Mouse (Mus musculus) forebrain, embryonic 15.5 days (tissue): ENCODE data around the gene Akp3. TPM values are rescaled to one million over a fixed set of nuclear protein-coding genes. Genes with fewer than 3 reads are reported as not detected.

Experiments used
- ATAC-seq: fragments of 200-750 bp; cut with Nextera tagmentation; replicated peaks from 2 replicates; pipeline ENCODE4 v1.8.0; 2017; ENCODE audit warnings: mild to moderate bottlenecking, moderate TSS enrichment, moderate library complexity
- H3K27ac ChIP-seq: fragments of 300-500 bp; sonication (generic); replicated peaks from 2 replicates; pipeline ENCODE4 v1.5.1; 2015; ENCODE audit warnings: mild to moderate bottlenecking, inconsistent platforms
- H3K27me3 ChIP-seq: fragments of 300-500 bp; sonication (generic); 2 replicates; pipeline ENCODE4 v1.6.1; 2015; ENCODE audit warnings: inconsistent platforms
- H3K36me3 ChIP-seq: fragments of 300-500 bp; sonication (generic); 2 replicates; pipeline ENCODE4 v1.6.1; 2015; ENCODE audit warnings: mild to moderate bottlenecking, inconsistent platforms
- H3K4me1 ChIP-seq: fragments of 300-500 bp; sonication (generic); 2 replicates; pipeline ENCODE4 v1.6.1; 2015; ENCODE audit warnings: inconsistent platforms
- H3K4me2 ChIP-seq: fragments of 300-500 bp; sonication (generic); replicated peaks from 2 replicates; pipeline ENCODE4 v1.6.1; 2015; ENCODE audit warnings: mild to moderate bottlenecking, inconsistent platforms
- H3K4me3 ChIP-seq: fragments of 300-500 bp; sonication (generic); 2 replicates; pipeline ENCODE4 v1.5.1; 2015; ENCODE audit warnings: mild to moderate bottlenecking, inconsistent platforms
- H3K9ac ChIP-seq: fragments of 300-500 bp; sonication (generic); replicated peaks from 2 replicates; pipeline ENCODE4 v1.6.1; 2015; ENCODE audit warnings: mild to moderate bottlenecking, inconsistent platforms
- H3K9me3 ChIP-seq: fragments of 300-500 bp; sonication (generic); 2 replicates; pipeline ENCODE4 v1.6.1; 2016; ENCODE audit warnings: inconsistent platforms
- WGBS: fragments of 180-500 bp; shearing (Covaris S2); methylation state at CpG from one replicate; pipeline ENCODE4 v1.1.7; 2015; ENCODE audit warnings: mixed read lengths; 5-methylcytosine and 5-hydroxymethylcytosine counted together
- polyA plus RNA-seq: library from polyadenylated mRNA; unstranded; fragments of >200 nt; fragmentation: Nextera tagmentation; extraction: Ambion mirVana; gene quantifications from 2 replicates; pipeline ENCODE4 v1.2.1, GENCODE M21; 2015

Akp3 gene
- polyA plus RNA-seq, 1 experiment from 2014 or later = not detected

DNA sequence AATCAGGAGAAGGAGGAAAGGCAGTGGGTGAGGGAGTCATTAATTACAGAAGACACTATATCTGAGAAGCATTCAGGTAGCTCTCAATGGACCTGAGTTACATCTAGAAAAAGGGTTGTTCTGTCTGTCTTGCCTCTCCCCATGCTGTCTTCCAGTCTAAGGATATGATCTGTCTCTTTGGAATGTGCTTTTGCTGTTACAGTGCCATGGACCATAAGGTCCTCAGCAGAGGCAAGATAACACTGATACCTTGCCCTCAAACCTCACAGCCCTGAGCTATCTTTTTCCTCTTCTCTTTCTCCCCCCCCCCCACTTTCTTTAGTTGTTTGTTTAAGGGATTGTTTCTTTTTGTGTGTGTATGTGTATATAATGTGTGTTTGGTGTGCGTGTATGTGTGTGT lies 10.0 kb upstream of the Akp3 start:
- Histone ChIP-seq H3K4me3 (no peak overlapping the region), H3K9me3 (no peaks in the 10 kb centered on the region), H3K9ac (no peak overlapping the region), H3K4me1 (no peaks in the 10 kb centered on the region), H3K4me2 (no peak overlapping the region), H3K27me3 (no peaks in the 10 kb centered on the region), H3K27ac (no peak overlapping the region), H3K36me3 (no peaks in the 10 kb centered on the region)
- no peak for ATAC-seq
- WGBS = 79% methylated on average over 1 of the region's 1 CpGs

- H3K9ac ChIP-seq = no peak overlapping the region
- peak overlapping the region; percentile 33 for H3K4me2 ChIP-seq
- ATAC-seq = 0 out of 2 replicates have a peak, but pooled peaks have one; percentile 13
- H3K27ac ChIP-seq = no peak overlapping the region
- peak overlapping the region; percentile 21 for H3K4me3 ChIP-seq
- H3K27me3 ChIP-seq = peaks cover 22% of the 10 kb centered on the region; the same call in 1 of the 2 replicates
- no peaks in the 10 kb centered on the region for H3K9me3 ChIP-seq
- H3K4me1 ChIP-seq = peaks cover 4% of the 10 kb centered on the region; the same call in 1 of the 2 replicates
- 6% methylated on average over 43 of the region's 43 CpGs for WGBS
- H3K36me3 ChIP-seq = no peaks in the 10 kb centered on the region
Observed at GRCm38 (mm10) chr1:87127206-87128030, 2.6 kb downstream of the Akp3 start.

DNA sequence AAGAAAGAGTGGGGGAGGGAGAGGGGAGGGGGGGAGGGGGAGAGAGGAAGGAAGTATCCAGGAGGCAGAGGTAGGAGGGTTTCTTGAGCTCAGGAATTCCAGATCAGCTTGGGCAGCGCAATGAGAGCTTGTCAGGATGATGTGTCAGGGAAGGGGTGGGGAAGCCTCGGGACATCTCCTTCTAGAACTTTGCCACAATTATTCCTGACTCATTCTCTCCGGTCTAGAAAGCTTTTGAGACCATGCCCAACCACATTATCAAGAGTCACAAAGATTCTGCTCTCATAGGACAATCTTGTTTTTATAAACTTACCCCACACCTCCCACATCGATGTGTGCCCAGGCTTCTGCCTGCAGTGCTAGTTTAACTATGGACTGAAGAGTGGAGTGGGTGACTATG lies 7.0 kb downstream of the Akp3 start:
- Histone ChIP-seq H3K9me3 (no peaks in the 10 kb centered on the region), H3K36me3 (no peaks in the 10 kb centered on the region), H3K4me3 (no peak overlapping the region), H3K27ac (no peak overlapping the region), H3K4me2 (no peak overlapping the region), H3K27me3 (peaks cover 16% of the 10 kb centered on the region; the same call in 1 of the 2 replicates), H3K4me1 (peaks cover 4% of the 10 kb centered on the region; the same call in 1 of the 2 replicates), H3K9ac (no peak overlapping the region)
- 88% methylated on average over 4 of the region's 4 CpGs for WGBS
- ATAC-seq = no peak

GRCm38 (mm10) chr1:87141550-87141949 lies 16.8 kb downstream of the Akp3 start:
- H3K27ac ChIP-seq = no peak overlapping the region
- H3K9me3 ChIP-seq = no peaks in the 10 kb centered on the region
- no peak overlapping the region for H3K4me2 ChIP-seq
- peaks cover 7% of the 10 kb centered on the region; the same call in 1 of the 2 replicates for H3K4me1 ChIP-seq
- H3K36me3 ChIP-seq = no peaks in the 10 kb centered on the region
- no peak overlapping the region for H3K4me3 ChIP-seq
- no peak overlapping the region for H3K9ac ChIP-seq
- ATAC-seq = no peak
- WGBS = 64% methylated on average over 4 of the region's 4 CpGs
- H3K27me3 ChIP-seq = no peaks in the 10 kb centered on the region

DNA sequence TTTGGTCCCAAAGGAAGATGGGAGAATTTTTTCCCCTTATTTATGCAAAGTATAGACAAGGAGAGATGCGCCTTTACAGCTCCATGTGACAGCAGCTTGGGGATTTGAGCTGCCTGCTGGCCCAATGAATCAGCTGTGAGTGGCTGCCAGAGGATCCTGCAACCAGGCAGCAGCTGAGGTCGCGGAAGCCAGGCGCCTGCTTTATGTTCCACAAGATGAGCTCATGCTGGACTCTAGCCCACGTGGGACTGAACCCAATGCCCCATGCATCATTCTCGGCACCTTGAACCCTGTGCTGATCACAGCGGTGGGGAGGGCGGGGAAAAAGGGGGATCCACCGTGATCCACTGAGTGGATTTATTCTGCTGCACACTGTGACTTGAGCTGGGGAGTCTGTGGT lies 17.7 kb downstream of the Akp3 start:
- ATAC-seq = peak; percentile 60
- no peak overlapping the region for H3K4me2 ChIP-seq
- H3K9ac ChIP-seq = no peak overlapping the region
- H3K4me1 ChIP-seq = peaks cover 7% of the 10 kb centered on the region; the same call in 1 of the 2 replicates
- H3K27me3 ChIP-seq = no peaks in the 10 kb centered on the region
- H3K27ac ChIP-seq = no peak overlapping the region
- H3K4me3 ChIP-seq = no peak overlapping the region
- 46% methylated on average over 9 of the region's 9 CpGs for WGBS
- no peaks in the 10 kb centered on the region for H3K9me3 ChIP-seq
- H3K36me3 ChIP-seq = no peaks in the 10 kb centered on the region

GRCm38 (mm10) chr1:87143141-87143540 lies 18.4 kb downstream of the Akp3 start:
- H3K36me3 ChIP-seq = no peaks in the 10 kb centered on the region
- H3K27ac ChIP-seq = no peak overlapping the region
- H3K4me2 ChIP-seq = no peak overlapping the region
- peaks cover 7% of the 10 kb centered on the region; the same call in 1 of the 2 replicates for H3K4me1 ChIP-seq
- no peaks in the 10 kb centered on the region for H3K9me3 ChIP-seq
- ATAC-seq = 0 out of 2 replicates have a peak, but pooled peaks have one; percentile 11
- no peak overlapping the region for H3K9ac ChIP-seq
- H3K4me3 ChIP-seq = no peak overlapping the region
- no peaks in the 10 kb centered on the region for H3K27me3 ChIP-seq
- 70% methylated on average over 10 of the region's 10 CpGs for WGBS

DNA sequence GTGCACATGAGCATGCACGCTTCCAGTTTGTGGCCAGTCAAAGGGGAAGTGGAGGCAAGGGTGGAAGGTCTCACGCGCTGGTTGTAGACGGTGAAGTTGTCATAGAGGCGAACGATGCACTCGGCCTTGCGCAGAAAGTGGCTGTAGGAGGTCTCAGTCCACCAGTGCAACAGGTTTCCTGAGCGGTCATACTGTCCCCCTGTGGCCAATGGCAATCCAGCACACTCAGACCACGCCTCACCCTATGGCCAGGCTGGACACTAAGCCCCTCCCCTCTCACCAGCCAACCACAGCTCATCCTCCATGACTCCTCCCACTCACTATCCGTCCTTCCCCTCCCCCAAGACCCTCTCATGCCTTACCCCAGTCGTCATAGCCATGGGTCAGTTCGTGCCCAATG lies 24.6 kb downstream of the Akp3 start:
- H3K27ac ChIP-seq = no peak overlapping the region
- no peaks in the 10 kb centered on the region for H3K9me3 ChIP-seq
- no peak overlapping the region for H3K4me2 ChIP-seq
- peaks cover 12% of the 10 kb centered on the region for H3K4me1 ChIP-seq
- H3K36me3 ChIP-seq = no peaks in the 10 kb centered on the region
- H3K4me3 ChIP-seq = no peak overlapping the region
- no peak overlapping the region for H3K9ac ChIP-seq
- 37% methylated on average over 13 of the region's 13 CpGs for WGBS
- peaks cover 42% of the 10 kb centered on the region for H3K27me3 ChIP-seq
- no peak for ATAC-seq

- Histone ChIP-seq H3K27ac (no peak overlapping the region), H3K9ac (no peak overlapping the region), H3K4me3 (no peak overlapping the region), H3K27me3 (peaks cover 60% of the 10 kb centered on the region), H3K9me3 (no peaks in the 10 kb centered on the region), H3K4me2 (no peak overlapping the region), H3K4me1 (peaks cover 30% of the 10 kb centered on the region), H3K36me3 (no peaks in the 10 kb centered on the region)
- ATAC-seq = no peak
- WGBS = 88% methylated on average over 6 of the region's 6 CpGs
Observed at GRCm38 (mm10) chr1:87151286-87151685, 26.5 kb downstream of the Akp3 start.

- no peak overlapping the region for H3K27ac ChIP-seq
- H3K36me3 ChIP-seq = no peaks in the 10 kb centered on the region
- H3K4me2 ChIP-seq = peak overlapping the region; percentile 68
- WGBS = under 1% methylated on average over 70 of the region's 72 CpGs
- peaks cover 30% of the 10 kb centered on the region for H3K4me1 ChIP-seq
- ATAC-seq = 0 out of 2 replicates have a peak, but pooled peaks have one; percentile 18
- peaks cover 85% of the 10 kb centered on the region for H3K27me3 ChIP-seq
- H3K9ac ChIP-seq = peak overlapping the region; percentile 29; the same call in 1 of the 2 replicates
- H3K4me3 ChIP-seq = peak overlapping the region; percentile 47
- no peaks in the 10 kb centered on the region for H3K9me3 ChIP-seq
Observed at GRCm38 (mm10) chr1:87153776-87154500, 29.2 kb downstream of the Akp3 start.

DNA sequence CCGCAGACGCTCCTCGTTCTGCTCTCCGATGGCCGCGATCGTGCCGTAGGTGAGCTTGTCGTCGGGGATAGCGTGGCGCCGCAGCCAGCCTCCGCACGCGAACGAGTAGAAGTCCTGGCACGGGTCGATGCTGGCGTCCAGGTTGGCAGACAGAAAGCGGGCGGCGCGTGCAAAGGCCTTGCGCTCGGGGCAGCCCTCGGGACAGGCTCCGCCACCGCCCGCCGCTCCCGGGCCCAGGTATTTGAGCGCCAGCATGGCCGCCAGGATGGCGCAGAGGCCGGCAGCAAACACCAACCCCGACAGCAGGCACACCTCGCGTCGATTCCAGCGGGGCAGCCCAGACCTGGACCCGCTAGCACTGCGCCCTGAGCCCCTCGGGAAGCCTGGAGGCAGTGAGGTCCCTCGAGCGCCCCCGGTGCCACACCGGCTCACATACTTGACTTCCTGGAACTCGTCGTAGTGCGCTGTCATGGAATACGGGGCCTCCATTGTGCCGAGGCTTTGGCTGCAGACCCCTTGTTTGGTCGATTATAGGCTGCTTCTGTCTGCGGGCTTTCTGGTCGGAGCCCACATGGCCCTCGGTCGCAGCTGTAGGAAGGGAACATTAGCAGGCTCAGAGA lies 29.8 kb downstream of the Akp3 start:
- Histone ChIP-seq H3K4me3 (peak overlapping the region; percentile 47), H3K9ac (peak overlapping the region; percentile 29; the same call in 1 of the 2 replicates), H3K27me3 (peaks cover 85% of the 10 kb centered on the region), H3K36me3 (no peaks in the 10 kb centered on the region), H3K4me1 (peaks cover 30% of the 10 kb centered on the region), H3K27ac (no peak overlapping the region), H3K9me3 (no peaks in the 10 kb centered on the region), H3K4me2 (peak overlapping the region; percentile 68)
- ATAC-seq = 0 out of 2 replicates have a peak, but pooled peaks have one; percentile 3
- WGBS = 1% methylated on average over 58 of the region's 58 CpGs

DNA sequence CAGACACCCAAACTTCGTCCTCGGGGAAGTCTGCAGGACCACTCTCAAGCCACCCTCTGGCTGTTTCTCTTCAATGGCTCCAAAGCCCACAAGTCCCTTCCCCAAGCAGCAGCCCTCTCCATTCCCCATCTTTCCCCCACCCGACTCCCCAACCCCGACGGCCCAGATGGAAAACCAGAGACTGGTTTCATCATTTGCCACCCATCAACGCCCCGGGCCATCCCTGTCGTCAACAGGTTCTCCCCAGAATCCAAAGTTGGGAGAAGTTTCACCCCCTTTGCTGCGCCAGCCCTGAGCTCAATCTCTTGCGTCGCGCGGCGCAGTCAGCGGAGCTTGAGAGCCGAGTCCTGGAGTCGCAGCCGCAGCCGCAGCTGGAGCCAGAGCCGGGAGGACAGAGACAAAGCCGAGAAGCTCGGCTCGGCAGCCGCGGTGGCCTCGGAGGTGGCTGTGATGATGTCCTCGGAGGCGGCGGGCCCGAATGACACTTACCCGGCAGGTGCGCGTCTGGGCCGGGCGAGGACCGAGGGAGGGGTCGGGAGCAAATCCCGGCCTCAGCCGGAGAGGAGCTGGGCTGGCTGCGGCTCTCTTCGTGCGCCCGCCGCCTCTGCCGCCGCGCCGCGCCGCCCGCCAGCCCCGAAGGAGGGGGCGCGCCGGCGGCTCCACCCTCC lies 30.9 kb downstream of the Akp3 start:
- Histone ChIP-seq H3K36me3 (no peaks in the 10 kb centered on the region), H3K27me3 (peaks cover 81% of the 10 kb centered on the region), H3K9ac (peak overlapping the region; percentile 39), H3K9me3 (no peaks in the 10 kb centered on the region), H3K27ac (0 out of 2 replicates have a peak overlapping the region, but pooled peaks have one; percentile 32), H3K4me1 (peaks cover 30% of the 10 kb centered on the region), H3K4me3 (peak overlapping the region; percentile 47), H3K4me2 (peak overlapping the region; percentile 68)
- ATAC-seq = peak; percentile 24
- 1% methylated on average over 39 of the region's 56 CpGs for WGBS
